Comparison of ENCODE assay signal across 8 mouse cellular contexts in genomic region chr9:36973486-36974227, GRCm38 (mm10).
DNase-seq lines count a peak whose midpoint lies in the region; ATAC-seq and TF ChIP-seq lines count a peak whose summit lies in the region.

No protein-coding gene starts in this region.

- H3K4me1 ChIP-seq in kidney, embryonic 16.5 days (ENCODE audit: insufficient read depth, low read length): peaks cover 15% of the 10 kb centered on the region; the same call in 1 of the 2 replicates

- TF ChIP-seq CTCF in brain, embryonic 14.5 days (IDR thresholded peaks at IDR 0.05; ENCODE audit: borderline replicate concordance, extremely low read depth, insufficient read depth, insufficient read length): peak; percentile 26; the same call in 1 of the 2 replicates

- no peaks in the 10 kb centered on the region for H3K36me3 ChIP-seq in kidney, embryonic 16.5 days (ENCODE audit: insufficient read depth, low read length)

- TF ChIP-seq POLR2A in brain, embryonic 14.5 days (IDR thresholded peaks at IDR 0.05; ENCODE audit: borderline replicate concordance, extremely low read depth, insufficient read depth, insufficient read length, poor library complexity, severe bottlenecking): no peak

- no peak overlapping the region for H3K4me2 ChIP-seq in kidney, embryonic 16.5 days (replicated peaks; ENCODE audit: low read depth, low read length)

- 40% methylated on average over 11 of the region's 11 CpGs for WGBS in kidney, embryonic 16.5 days

- no peak overlapping the region for H3K4me3 ChIP-seq in kidney, embryonic 16.5 days (ENCODE audit: low read length)

- H3K27ac ChIP-seq in kidney, embryonic 16.5 days (ENCODE audit: low read length): no peak overlapping the region

- no peaks in the 10 kb centered on the region for H3K27me3 ChIP-seq in kidney, embryonic 16.5 days (ENCODE audit: insufficient read depth, low read length)

- no peaks in the 10 kb centered on the region for H3K9me3 ChIP-seq in kidney, embryonic 16.5 days (ENCODE audit: low read length)

- no peak overlapping the region for H3K9ac ChIP-seq in kidney, embryonic 16.5 days (replicated peaks; ENCODE audit: low read length)

- peak; percentile 56 for DNase-seq in adrenal gland, postnatal 14 days
- no peak for DNase-seq in adrenal gland, adult 8-10 months
- DNase-seq in kidney, adult 8-10 months: peak; percentile 8 to 12
- no peak for DNase-seq in brain, embryonic 14.5 days (ENCODE audit: low read depth)
- DNase-seq in kidney, postnatal 4 days: peak; percentile 64 to 74
- no peak for DNase-seq in spleen, postnatal 4 days (ENCODE audit: low spot score in 2 of 2)

- no peak for ATAC-seq in kidney, embryonic 16.5 days (ENCODE audit: low FRiP score, low TSS enrichment)
- ATAC-seq in erythroid progenitor cell, adult 5-6 weeks (replicated peaks; ENCODE audit: low FRiP score, poor library complexity, severe bottlenecking): no peak

Comparison
In these comparisons a context has a peak if more than half of its experiments do, and no peak if none do; other contexts are left out.
1. DNase-seq: peak in adrenal gland, postnatal 14 days (single experiment), kidney, adult 8-10 months (2 of 2) and kidney, postnatal 4 days (2 of 2); none in adrenal gland, adult 8-10 months (single experiment), brain, embryonic 14.5 days (single experiment) and spleen, postnatal 4 days (0 of 2).